Mouse (Mus musculus): ENCODE measurements around the gene Tfam.

- TF ChIP-seq POLR2A (IDR thresholded peaks at IDR 0.05; ENCODE audit: borderline replicate concordance, extremely low read depth, low read depth, low read length) (no peak), CTCF (IDR thresholded peaks at IDR 0.05; ENCODE audit: insufficient read depth, low read length) (no peak)
These were observed 54.6 kb downstream of the Tfam start for GRCm38 (mm10) chr10:71183339-71184031.

Data from lung, adult 2 months (tissue).